Mouse (Mus musculus) T-helper 17 cell (primary cell): ENCODE data around the gene Gm36176.

ENCODE experiments used
- in situ Hi-C, 2 experiments: fragments of 300-600 bp; cut with MboI, MseI; formaldehyde crosslinking; loops; 1 replicate in 1 of 2; 2 replicates in 1 of 2; pipeline ENCODE4 v1.15.1; 2025; ENCODE audit warnings: high pct_unique_total_duplicates in 2 of 2

Gm36176 gene

GRCm38 (mm10) chr10:77878985-77879384 is 32.4 kb downstream of the Gm36176 start:
- in situ Hi-C loops = no loop called here

- in situ Hi-C loops = no loop called here
Observed at GRCm38 (mm10) chr10:77880305-77880704, 33.7 kb downstream of the Gm36176 start.

- in situ Hi-C loops = no loop called here
Observed at GRCm38 (mm10) chr10:77882553-77882952, 36.0 kb downstream of the Gm36176 start.

GRCm38 (mm10) chr10:77886007-77886747 is 39.6 kb downstream of the Gm36176 start:
- in situ Hi-C loops = no loop called here

- in situ Hi-C loops = no loop called here
Observed at GRCm38 (mm10) chr10:77890987-77891565, 44.5 kb downstream of the Gm36176 start.

GRCm38 (mm10) chr10:77895562-77895961 is 49.0 kb downstream of the Gm36176 start:
- in situ Hi-C loops = no loop called here
